Mouse (Mus musculus) forebrain, embryonic 13.5 days (tissue): ENCODE results near the gene Tph2. TPM values are rescaled to one million over a fixed set of nuclear protein-coding genes. Genes with fewer than 3 reads are reported as not detected.
"Not testable (repeated sequence)": the region's sequence is repeated elsewhere in the genome, so short reads cannot be mapped to it uniquely, and the experiment has no call there.

Experiments
- ATAC-seq: fragments of 200-750 bp; cut with Nextera tagmentation; 2 replicates; pipeline ENCODE4 v1.8.0; 2017
- H3K27ac ChIP-seq: fragments of 300-500 bp; sonication (generic); 2 replicates; pipeline ENCODE4 v1.5.1; 2015; ENCODE audit warnings: inconsistent platforms, mild to moderate bottlenecking, moderate library complexity
- H3K27me3 ChIP-seq: fragments of 300-500 bp; sonication (generic); 2 replicates; pipeline ENCODE4 v1.6.1; 2015; ENCODE audit warnings: mild to moderate bottlenecking, inconsistent platforms
- H3K36me3 ChIP-seq: fragments of 300-500 bp; sonication (generic); 2 replicates; pipeline ENCODE4 v1.6.1; 2015; ENCODE audit warnings: mild to moderate bottlenecking, inconsistent platforms; ENCODE audit not compliant: poor library complexity, severe bottlenecking
- H3K4me1 ChIP-seq: fragments of 300-500 bp; sonication (generic); 2 replicates; pipeline ENCODE4 v1.6.1; 2015; ENCODE audit warnings: inconsistent platforms
- H3K4me2 ChIP-seq: fragments of 300-500 bp; sonication (generic); 2 replicates; pipeline ENCODE4 v1.6.1; 2015; ENCODE audit warnings: inconsistent platforms, mild to moderate bottlenecking, moderate library complexity
- H3K4me3 ChIP-seq: fragments of 300-500 bp; sonication (generic); 2 replicates; pipeline ENCODE4 v1.5.1; 2015; ENCODE audit warnings: mild to moderate bottlenecking, inconsistent platforms
- H3K9ac ChIP-seq: fragments of 300-500 bp; sonication (generic); 2 replicates; pipeline ENCODE4 v1.6.1; 2015; ENCODE audit warnings: mild to moderate bottlenecking, inconsistent platforms
- H3K9me3 ChIP-seq: fragments of 300-500 bp; sonication (generic); replicated peaks from 2 replicates; pipeline ENCODE4 v1.6.1; 2016; ENCODE audit warnings: inconsistent platforms
- WGBS: fragments of 180-500 bp; shearing (Covaris S2); methylation state at CpG from one replicate; pipeline ENCODE4 v1.1.7; 2015; 5-methylcytosine and 5-hydroxymethylcytosine counted together
- polyA plus RNA-seq: library from polyadenylated mRNA; unstranded; fragments of >200 nt; fragmentation: Nextera tagmentation; extraction: Ambion mirVana; gene quantifications from 2 replicates; pipeline ENCODE4 v1.2.1, GENCODE M21; 2015

Tph2 gene
- 0.06 and 0.10 TPM in 2 replicates for polyA plus RNA-seq

GRCm38 (mm10) chr10:115184697-115185096 lies at the start of gene Tph2:
Tph2 (minus strand) TSS chr10:115185022.
- Histone ChIP-seq H3K27ac (no peak within 1 kb of the TSS), H3K4me1 (no peaks in the 10 kb centered on the region; the same call in 1 of the 2 replicates), H3K9me3 (no peaks in the 10 kb centered on the region), H3K4me2 (peak within 1 kb of the TSS; percentile 21; the same call in 1 of the 2 replicates), H3K9ac (no peak within 1 kb of the TSS), H3K4me3 (no peak within 1 kb of the TSS), H3K27me3 (no peaks in the 10 kb centered on the region), H3K36me3 (no peaks in the 10 kb centered on the region)
- 10% methylated on average over 9 of the region's 9 CpGs for WGBS
- peak; percentile 81 for ATAC-seq

GRCm38 (mm10) chr10:115233798-115234197 lies 49.0 kb upstream of the Tph2 start:
- H3K4me3 ChIP-seq, result no peak overlapping the region
- H3K9ac ChIP-seq, result no peak overlapping the region
- no peaks in the 10 kb centered on the region for H3K27me3 ChIP-seq
- H3K4me2 ChIP-seq, result no peak overlapping the region
- no peak overlapping the region for H3K27ac ChIP-seq
- WGBS, result 89% methylated on average over 3 of the region's 3 CpGs
- H3K4me1 ChIP-seq, result no peaks in the 10 kb centered on the region
- H3K9me3 ChIP-seq, result no peaks in the 10 kb centered on the region
- peaks cover 26% of the 10 kb centered on the region for H3K36me3 ChIP-seq
- ATAC-seq, result no peak

- 93% methylated on average over 3 of the region's 3 CpGs for WGBS
- Histone ChIP-seq H3K27me3 (no peaks in the 10 kb centered on the region), H3K27ac (no peak overlapping the region), H3K36me3 (peaks cover 22% of the 10 kb centered on the region; the same call in 1 of the 2 replicates), H3K9ac (no peak overlapping the region), H3K4me2 (no peak overlapping the region), H3K4me3 (no peak overlapping the region), H3K4me1 (no peaks in the 10 kb centered on the region), H3K9me3 (no peaks in the 10 kb centered on the region)
- ATAC-seq, result no peak
Measured at GRCm38 (mm10) chr10:115232513-115232912, 47.7 kb upstream of the Tph2 start.

- Histone ChIP-seq H3K4me2 (no peak overlapping the region), H3K27ac (no peak overlapping the region), H3K9ac (no peak overlapping the region), H3K36me3 (peaks cover 20% of the 10 kb centered on the region; the same call in 1 of the 2 replicates), H3K27me3 (no peaks in the 10 kb centered on the region), H3K4me3 (no peak overlapping the region), H3K9me3 (no peaks in the 10 kb centered on the region), H3K4me1 (no peaks in the 10 kb centered on the region)
- WGBS, result 88% methylated on average over 9 of the region's 9 CpGs
- ATAC-seq, result no peak
Measured at GRCm38 (mm10) chr10:115229023-115229422, 44.2 kb upstream of the Tph2 start.

GRCm38 (mm10) chr10:115226586-115226985 lies 41.8 kb upstream of the Tph2 start:
- Histone ChIP-seq H3K9ac (no peak overlapping the region), H3K4me2 (no peak overlapping the region), H3K4me3 (no peak overlapping the region), H3K36me3 (peaks cover 15% of the 10 kb centered on the region; the same call in 1 of the 2 replicates), H3K27ac (no peak overlapping the region), H3K9me3 (no peaks in the 10 kb centered on the region), H3K4me1 (no peaks in the 10 kb centered on the region), H3K27me3 (no peaks in the 10 kb centered on the region)
- 92% methylated on average over 7 of the region's 7 CpGs for WGBS
- ATAC-seq, result no peak

GRCm38 (mm10) chr10:115223845-115224244 lies 39.0 kb upstream of the Tph2 start:
- Histone ChIP-seq H3K9ac (no peak overlapping the region), H3K4me1 (no peaks in the 10 kb centered on the region), H3K9me3 (no peaks in the 10 kb centered on the region), H3K4me2 (no peak overlapping the region), H3K4me3 (no peak overlapping the region), H3K27me3 (no peaks in the 10 kb centered on the region), H3K27ac (no peak overlapping the region), H3K36me3 (peaks cover 22% of the 10 kb centered on the region)
- 88% methylated on average over 3 of the region's 3 CpGs for WGBS
- ATAC-seq, result no peak

GRCm38 (mm10) chr10:115212916-115213580 lies 28.2 kb upstream of the Tph2 start:
- Histone ChIP-seq H3K4me3 (no peak overlapping the region), H3K27me3 (no peaks in the 10 kb centered on the region), H3K9me3 (no peaks in the 10 kb centered on the region), H3K4me1 (no peaks in the 10 kb centered on the region), H3K4me2 (no peak overlapping the region), H3K36me3 (peaks cover 57% of the 10 kb centered on the region), H3K27ac (no peak overlapping the region), H3K9ac (no peak overlapping the region)
- ATAC-seq, result no peak
- WGBS, result 95% methylated on average over 11 of the region's 11 CpGs

GRCm38 (mm10) chr10:115205825-115206224 lies 21.0 kb upstream of the Tph2 start:
- no peak overlapping the region for H3K4me2 ChIP-seq
- H3K27ac ChIP-seq, result no peak overlapping the region
- no peak overlapping the region for H3K9ac ChIP-seq
- H3K27me3 ChIP-seq, result no peaks in the 10 kb centered on the region
- no peak for ATAC-seq
- no peak overlapping the region for H3K4me3 ChIP-seq
- no peaks in the 10 kb centered on the region for H3K4me1 ChIP-seq
- WGBS, result 93% methylated on average over 3 of the region's 3 CpGs
- peaks cover 52% of the 10 kb centered on the region for H3K36me3 ChIP-seq
- H3K9me3 ChIP-seq, result no peaks in the 10 kb centered on the region

GRCm38 (mm10) chr10:115205284-115205683 lies 20.5 kb upstream of the Tph2 start:
- no peaks in the 10 kb centered on the region for H3K27me3 ChIP-seq
- no peak overlapping the region for H3K4me2 ChIP-seq
- H3K36me3 ChIP-seq, result peaks cover 52% of the 10 kb centered on the region
- H3K27ac ChIP-seq, result no peak overlapping the region
- no peak overlapping the region for H3K4me3 ChIP-seq
- H3K9me3 ChIP-seq, result no peaks in the 10 kb centered on the region
- ATAC-seq, result no peak
- H3K9ac ChIP-seq, result no peak overlapping the region
- WGBS, result 100% methylated on average over 1 of the region's 1 CpGs
- H3K4me1 ChIP-seq, result no peaks in the 10 kb centered on the region

GRCm38 (mm10) chr10:115191214-115191613 lies 6.4 kb upstream of the Tph2 start:
- Histone ChIP-seq H3K36me3 (no peaks in the 10 kb centered on the region), H3K27me3 (no peaks in the 10 kb centered on the region), H3K27ac (no peak overlapping the region), H3K9me3 (no peaks in the 10 kb centered on the region), H3K4me2 (no peak overlapping the region), H3K4me3 (no peak overlapping the region), H3K9ac (no peak overlapping the region), H3K4me1 (no peaks in the 10 kb centered on the region)
- ATAC-seq, result peak; percentile 64; the same call in 1 of the 2 replicates
- 68% methylated on average over 7 of the region's 7 CpGs for WGBS

- Histone ChIP-seq H3K27ac (no peak overlapping the region), H3K9me3 (no peaks in the 10 kb centered on the region), H3K4me3 (no peak overlapping the region), H3K4me1 (no peaks in the 10 kb centered on the region; the same call in 1 of the 2 replicates), H3K27me3 (no peaks in the 10 kb centered on the region), H3K4me2 (no peak overlapping the region), H3K9ac (no peak overlapping the region), H3K36me3 (no peaks in the 10 kb centered on the region)
- WGBS, result 88% methylated on average over 1 of the region's 1 CpGs
- no peak; the same call in 1 of the 2 replicates for ATAC-seq
Measured at GRCm38 (mm10) chr10:115187390-115187789, 2.6 kb upstream of the Tph2 start.

GRCm38 (mm10) chr10:115181034-115181433 lies 3.8 kb downstream of the Tph2 start:
- Histone ChIP-seq H3K9ac (no peak overlapping the region), H3K4me3 (no peak overlapping the region), H3K9me3 (no peaks in the 10 kb centered on the region), H3K27me3 (no peaks in the 10 kb centered on the region), H3K27ac (no peak overlapping the region), H3K36me3 (no peaks in the 10 kb centered on the region), H3K4me1 (peaks cover 1% of the 10 kb centered on the region), H3K4me2 (no peak overlapping the region)
- 72% methylated on average over 3 of the region's 3 CpGs for WGBS
- ATAC-seq, result no peak

- not testable (repeated sequence) for H3K36me3 ChIP-seq, H3K4me3 ChIP-seq, H3K9ac ChIP-seq, H3K27ac ChIP-seq, H3K27me3 ChIP-seq, ATAC-seq, H3K4me2 ChIP-seq, H3K9me3 ChIP-seq
- WGBS, result 70% methylated on average over 6 of the region's 6 CpGs
- peaks cover 18% of the 10 kb centered on the region for H3K4me1 ChIP-seq
Measured at GRCm38 (mm10) chr10:115178019-115178418, 6.8 kb downstream of the Tph2 start.
